Mouse (Mus musculus) thymus, adult 2 months (tissue): ENCODE measurements around the gene Mrnip.

Source experiments
- CTCF ChIP-seq: fragments of 200-500 bp; IDR thresholded peaks from 2 replicates; pipeline ENCODE4 v1.5.1; 2012; ENCODE audit warnings: mild to moderate bottlenecking, control low read depth, low read length, moderate library complexity, borderline replicate concordance; ENCODE audit not compliant: control insufficient read depth, poor library complexity, insufficient read depth; ENCODE audit errors: extremely low read depth
- POLR2A ChIP-seq: fragments of 200-500 bp; IDR thresholded peaks from 2 replicates; pipeline ENCODE4 v1.6.1; 2012; ENCODE audit warnings: mild to moderate bottlenecking, low read length, control low read depth, moderate library complexity; ENCODE audit not compliant: control insufficient read depth, poor library complexity, insufficient read depth; ENCODE audit errors: extremely low read depth

DNA sequence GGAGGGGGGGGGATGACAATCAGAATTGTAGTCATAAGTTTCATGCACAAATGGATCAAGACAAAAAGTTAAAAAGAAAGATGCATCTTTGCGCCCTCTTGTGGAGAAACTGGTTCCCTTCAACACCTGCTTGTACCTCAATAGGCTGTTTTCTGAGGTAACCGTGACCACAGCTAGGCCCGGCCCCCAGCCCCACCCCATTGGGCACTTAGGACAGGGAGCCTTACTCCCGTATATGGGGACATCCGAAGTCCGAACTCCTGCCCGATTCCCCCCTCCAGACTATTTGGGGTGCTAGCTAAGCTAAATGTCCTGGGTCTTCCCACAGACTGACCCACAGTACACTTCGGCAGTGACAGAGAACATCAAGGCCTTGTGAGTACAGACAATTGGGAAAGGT is 57.2 kb downstream of the Mrnip start:
- TF ChIP-seq CTCF (peak; percentile 61; the same call in 1 of the 2 replicates), POLR2A (no peak)
